Mouse (Mus musculus): ENCODE measurements around the gene Fgf15. TPM values are rescaled to one million over a fixed set of nuclear protein-coding genes. Genes with fewer than 3 reads are reported as not detected.
A peak's percentile ranks its signal among the peaks of the same experiment; 100 is the strongest.

Gene Fgf15
- total and polyA plus RNA-seq, 3 experiments: 16.6 to 19.1 TPM; not detected in 1

GRCm38 (mm10) chr7:144918823-144919222 is 22.5 kb downstream of the Fgf15 start:
- no peak for TF ChIP-seq KAT2A (conservative IDR thresholded peaks at IDR 0.05; ENCODE audit: low read depth, low read length)
- TF ChIP-seq GABPA (IDR thresholded peaks at IDR 0.05; ENCODE audit: low read depth, low read length): no peak
- no peak for TF ChIP-seq ELF1 (IDR thresholded peaks at IDR 0.05; ENCODE audit: low read depth, low read length)
- 0 out of 2 replicates have a peak, but pooled peaks have one; percentile 18 for TF ChIP-seq SMC3 (IDR thresholded peaks at IDR 0.05; ENCODE audit: low read depth, low read length)
- peak; percentile 7 to 50 (median 38); a peak in 4 of 6 replicates for TF ChIP-seq CTCF (IDR thresholded peaks at IDR 0.05 in 2 of 3, conservative IDR thresholded peaks at IDR 0.05 in 1 of 3; ENCODE audit: control insufficient read depth in 1 of 3, insufficient read depth in 1 of 3, low read depth in 2 of 3, low read length in 3 of 3, poor library complexity in 1 of 3, severe bottlenecking in 1 of 3)
- TF ChIP-seq GATA1 (IDR thresholded peaks at IDR 0.05; ENCODE audit: low read depth, low read length): no peak
- TF ChIP-seq RAD21 (IDR thresholded peaks at IDR 0.05; ENCODE audit: low read depth, low read length): peak; percentile 24

DNA sequence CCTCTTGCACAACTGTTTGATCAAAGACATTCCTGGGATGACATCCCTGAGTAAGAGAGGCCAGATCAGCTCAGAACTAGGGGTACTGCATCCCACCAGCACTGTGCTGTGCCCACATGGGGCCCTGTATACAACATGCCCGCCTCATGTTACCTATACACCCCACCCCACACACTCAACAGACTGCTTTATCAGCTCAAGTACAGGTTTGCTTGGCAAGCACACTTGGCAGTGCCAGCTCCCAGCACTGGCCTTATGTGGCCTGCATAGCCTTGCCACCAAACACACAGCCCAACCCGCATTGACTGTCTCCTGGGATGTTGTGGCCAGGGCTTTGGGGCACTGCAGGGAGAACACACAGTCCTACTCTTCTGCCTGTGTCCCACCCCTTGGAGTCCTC is 31.3 kb downstream of the Fgf15 start:
- Histone ChIP-seq H3K4me3 (ENCODE audit: control insufficient read depth in 1 of 2, insufficient read depth in 1 of 2, low read depth in 2 of 2, low read length in 2 of 2) (no peak overlapping the region), H3K27ac (ENCODE audit: control insufficient read depth, low read depth, low read length) (no peak overlapping the region), H3K79me2 (ENCODE audit: control insufficient read depth, insufficient read depth, low read length, poor library complexity) (no peaks in the 10 kb centered on the region), H3K27me3 (ENCODE audit: control insufficient read depth in 1 of 2, insufficient read depth in 2 of 2, low read length in 2 of 2) (no peaks in the 10 kb centered on the region), H3K9me3 (replicated peaks; ENCODE audit: insufficient read depth, low read length) (no peaks in the 10 kb centered on the region), H3K36me3 (ENCODE audit: control insufficient read depth in 1 of 2, insufficient read depth in 2 of 2, low read length in 2 of 2) (no peaks in the 10 kb centered on the region), H3K4me1 (ENCODE audit: control insufficient read depth in 1 of 2, insufficient read depth in 2 of 2, low read length in 2 of 2) (no peaks in the 10 kb centered on the region), H3K9ac (ENCODE audit: control insufficient read depth, low read depth, low read length, poor library complexity, severe bottlenecking) (no peak overlapping the region)
- no peak for DNase-seq (ENCODE audit: low read depth, low spot score)
- no peak for TF ChIP-seq ZMIZ1 (IDR thresholded peaks at IDR 0.05; ENCODE audit: low read depth, low read length)
- TF ChIP-seq EP300 (IDR thresholded peaks at IDR 0.05; ENCODE audit: low read depth in 1 of 2, low read length in 2 of 2): no peak
- TF ChIP-seq NELFE (IDR thresholded peaks at IDR 0.05; ENCODE audit: low read depth, low read length): no peak
- TF ChIP-seq GATA1 (IDR thresholded peaks at IDR 0.05; ENCODE audit: low read depth, low read length): no peak
- TF ChIP-seq GABPA (IDR thresholded peaks at IDR 0.05; ENCODE audit: low read depth, low read length): no peak
- TF ChIP-seq MXI1 (IDR thresholded peaks at IDR 0.05; ENCODE audit: low read depth, low read length): no peak
- TF ChIP-seq CTCF (IDR thresholded peaks at IDR 0.05 in 2 of 3, conservative IDR thresholded peaks at IDR 0.05 in 1 of 3; ENCODE audit: control insufficient read depth in 1 of 3, insufficient read depth in 1 of 3, low read depth in 2 of 3, low read length in 3 of 3, poor library complexity in 1 of 3, severe bottlenecking in 1 of 3): no peak
- TF ChIP-seq USF2 (IDR thresholded peaks at IDR 0.05; ENCODE audit: borderline replicate concordance in 1 of 2, insufficient read depth in 1 of 2, low read depth in 1 of 2, low read length in 2 of 2): no peak
- TF ChIP-seq MAZ (IDR thresholded peaks at IDR 0.05; ENCODE audit: low read depth, low read length): no peak
- TF ChIP-seq HCFC1 (IDR thresholded peaks at IDR 0.05; ENCODE audit: low read depth, low read length): no peak
- TF ChIP-seq CHD2 (IDR thresholded peaks at IDR 0.05; ENCODE audit: low read length): no peak
- TF ChIP-seq RAD21 (IDR thresholded peaks at IDR 0.05; ENCODE audit: low read depth, low read length): no peak
- no peak for TF ChIP-seq TBP (IDR thresholded peaks at IDR 0.05; ENCODE audit: low read depth, low read length)
- TF ChIP-seq NRF1 (IDR thresholded peaks at IDR 0.05; ENCODE audit: insufficient read depth, low read depth, low read length, poor library complexity, severe bottlenecking): no peak
- TF ChIP-seq RCOR1 (IDR thresholded peaks at IDR 0.05; ENCODE audit: low read depth, low read length): no peak
- TF ChIP-seq SIN3A (IDR thresholded peaks at IDR 0.05; ENCODE audit: low read length): no peak
- no peak for TF ChIP-seq MAFK (IDR thresholded peaks at IDR 0.05; ENCODE audit: borderline replicate concordance, low read depth, low read length)
- no peak for TF ChIP-seq ZC3H11A (IDR thresholded peaks at IDR 0.05; ENCODE audit: low read depth, low read length)

More at GRCm38 (mm10) chr7:144918823-144919222, 22.5 kb downstream of the Fgf15 start:
- Histone ChIP-seq H3K27ac (ENCODE audit: control insufficient read depth, low read depth, low read length) (no peak overlapping the region), H3K36me3 (ENCODE audit: control insufficient read depth in 1 of 2, insufficient read depth in 2 of 2, low read length in 2 of 2) (peaks cover 0 to 2% of the 10 kb centered on the region in 2 experiments; a peak in 1 of 4 replicates), H3K9me3 (replicated peaks; ENCODE audit: insufficient read depth, low read length) (no peaks in the 10 kb centered on the region), H3K27me3 (ENCODE audit: control insufficient read depth in 1 of 2, insufficient read depth in 2 of 2, low read length in 2 of 2) (no peaks in the 10 kb centered on the region), H3K79me2 (ENCODE audit: control insufficient read depth, insufficient read depth, low read length, poor library complexity) (peaks cover 5% of the 10 kb centered on the region), H3K9ac (ENCODE audit: control insufficient read depth, low read depth, low read length, poor library complexity, severe bottlenecking) (no peak overlapping the region), H3K4me1 (ENCODE audit: control insufficient read depth in 1 of 2, insufficient read depth in 2 of 2, low read length in 2 of 2) (peaks cover 0 to 7% of the 10 kb centered on the region in 2 experiments; a peak in 3 of 4 replicates), H3K4me3 (ENCODE audit: control insufficient read depth in 1 of 2, insufficient read depth in 1 of 2, low read depth in 2 of 2, low read length in 2 of 2) (no peak overlapping the region)
- DNase-seq (ENCODE audit: low read depth, low spot score): peak; percentile 29
